Mouse (Mus musculus) lung, postnatal 0 days (tissue): Measurements from ENCODE around the gene Prrc2b.

ENCODE experiments used
- CTCF ChIP-seq: IDR thresholded peaks from 2 replicates; pipeline ENCODE4 v1.5.1; 2016; ENCODE audit warnings: antibody characterized with exemption, mild to moderate bottlenecking
- EP300 ChIP-seq: IDR thresholded peaks from 2 replicates; pipeline ENCODE4 v1.6.1; 2016; ENCODE audit warnings: antibody characterized with exemption, mild to moderate bottlenecking, control low read depth

DNA sequence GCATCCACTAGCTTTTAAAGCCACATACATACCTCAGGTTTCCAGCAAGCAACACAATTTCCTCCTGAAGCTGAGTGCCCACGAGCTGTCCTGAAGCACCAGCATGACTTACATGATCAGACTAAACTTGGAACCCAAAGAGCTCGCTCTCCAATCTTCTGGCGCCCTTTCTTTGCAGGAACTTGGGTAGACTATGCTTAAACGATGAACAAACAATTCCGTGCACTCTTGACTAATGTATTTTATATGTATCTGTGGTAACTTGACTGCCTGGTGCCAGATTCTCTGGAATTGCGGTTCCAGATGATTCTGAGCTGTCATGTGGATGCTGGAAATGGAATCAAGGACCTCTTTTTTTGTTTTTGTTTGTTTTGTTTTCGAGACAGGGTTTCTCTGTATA, 84.6 kb downstream of the Prrc2b start:
- no peak for TF ChIP-seq CTCF
- TF ChIP-seq EP300, result no peak
